Mouse (Mus musculus): ENCODE data around the gene Nol9.

The Nol9 gene

GRCm38 (mm10) chr4:152038985-152039830 is at the start of gene Nol9:
Gene Nol9 (plus strand): TSS chr4:152039321.
- peak; percentile 72 for DNase-seq (ENCODE audit: low read depth, low spot score)

GRCm38 (mm10) chr4:151992091-151992490 is 47.0 kb upstream of the Nol9 start:
- DNase-seq (ENCODE audit: low read depth, low spot score): no peak

GRCm38 (mm10) chr4:151993035-151993434 is 46.1 kb upstream of the Nol9 start:
- DNase-seq (ENCODE audit: low read depth, low spot score): no peak

GRCm38 (mm10) chr4:151994228-151995171 is 44.6 kb upstream of the Nol9 start:
- no peak for DNase-seq (ENCODE audit: low read depth, low spot score)

- no peak for DNase-seq (ENCODE audit: low read depth, low spot score)
These were observed 43.5 kb upstream of the Nol9 start for GRCm38 (mm10) chr4:151995371-151996172.

- peak; percentile 98 for DNase-seq (ENCODE audit: low read depth, low spot score)
These were observed 42.8 kb upstream of the Nol9 start, which contains the start of gene Phf13 for GRCm38 (mm10) chr4:151996173-151996950. Gene Phf13 (minus strand): TSS chr4:151996258.

GRCm38 (mm10) chr4:151996951-151997222 is 42.2 kb upstream of the Nol9 start:
- no peak for DNase-seq (ENCODE audit: low read depth, low spot score)

- no peak for DNase-seq (ENCODE audit: low read depth, low spot score)
These were observed 41.4 kb upstream of the Nol9 start for GRCm38 (mm10) chr4:151997701-151998100.

GRCm38 (mm10) chr4:151999481-151999880 is 39.6 kb upstream of the Nol9 start:
- DNase-seq (ENCODE audit: low read depth, low spot score): no peak

GRCm38 (mm10) chr4:152000906-152001305 is 38.2 kb upstream of the Nol9 start:
- DNase-seq (ENCODE audit: low read depth, low spot score): no peak

- no peak for DNase-seq (ENCODE audit: low read depth, low spot score)
These were observed 37.8 kb upstream of the Nol9 start for GRCm38 (mm10) chr4:152001335-152001734.

GRCm38 (mm10) chr4:152002063-152002462 is 37.1 kb upstream of the Nol9 start:
- no peak for DNase-seq (ENCODE audit: low read depth, low spot score)

GRCm38 (mm10) chr4:152006137-152006536 is 33.0 kb upstream of the Nol9 start:
- no peak for DNase-seq (ENCODE audit: low read depth, low spot score)

- no peak for DNase-seq (ENCODE audit: low read depth, low spot score)
These were observed 32.3 kb upstream of the Nol9 start for GRCm38 (mm10) chr4:152006812-152007211.

GRCm38 (mm10) chr4:152007481-152008147 is 31.5 kb upstream of the Nol9 start:
- DNase-seq (ENCODE audit: low read depth, low spot score): no peak

- no peak for DNase-seq (ENCODE audit: low read depth, low spot score)
These were observed 31.0 kb upstream of the Nol9 start for GRCm38 (mm10) chr4:152008148-152008500.

GRCm38 (mm10) chr4:152008622-152009075 is 30.5 kb upstream of the Nol9 start, which contains the start of gene Klhl21:
Gene Klhl21 (plus strand): TSS chr4:152008803.
- peak; percentile 69 for DNase-seq (ENCODE audit: low read depth, low spot score)

GRCm38 (mm10) chr4:152009076-152010051 is 29.8 kb upstream of the Nol9 start:
- no peak for DNase-seq (ENCODE audit: low read depth, low spot score)

GRCm38 (mm10) chr4:152010091-152010706 is 28.9 kb upstream of the Nol9 start:
- no peak for DNase-seq (ENCODE audit: low read depth, low spot score)
